Mouse (Mus musculus) heart, embryonic 14.5 days (tissue): ENCODE results near the gene Rgs7. TPM values are rescaled to one million over a fixed set of nuclear protein-coding genes. Genes with fewer than 3 reads are reported as not detected.

Experiments used
- ATAC-seq: fragments of 200-750 bp; cut with Nextera tagmentation; 2 replicates; pipeline ENCODE4 v1.8.0; 2017; ENCODE audit warnings: low read depth, moderate TSS enrichment; ENCODE audit not compliant: insufficient number of reproducible peaks, insufficient read depth, low FRiP score
- H3K27ac ChIP-seq, 2 experiments: fragments of 200-500 bp in 1 of 2; fragments of 300-500 bp in 1 of 2; sonication (generic) in 1 of 2; replicated peaks in 1 of 2; 2 replicates each; pipeline ENCODE4 v1.5.1; 2012 to 2014; ENCODE audit warnings: low read depth in 2 of 2, low read length in 2 of 2, control low read depth in 1 of 2, mild to moderate bottlenecking in 1 of 2, mixed read lengths in 1 of 2; ENCODE audit not compliant: control insufficient read depth in 1 of 2, insufficient read depth in 1 of 2
- H3K27me3 ChIP-seq: fragments of 300-500 bp; sonication (generic); 2 replicates; pipeline ENCODE4 v1.6.1; 2014; ENCODE audit warnings: mild to moderate bottlenecking, low read length, control low read depth; ENCODE audit not compliant: control insufficient read depth, insufficient read depth
- H3K36me3 ChIP-seq: fragments of 300-500 bp; sonication (generic); 2 replicates; pipeline ENCODE4 v1.6.1; 2014; ENCODE audit warnings: mild to moderate bottlenecking, control low read depth, low read length, mixed read lengths; ENCODE audit not compliant: control insufficient read depth, insufficient read depth
- H3K4me1 ChIP-seq, 2 experiments: fragments of 200-500 bp in 1 of 2; fragments of 300-500 bp in 1 of 2; sonication (generic) in 1 of 2; 2 replicates each; pipeline ENCODE4 v1.6.1; 2012 to 2014; ENCODE audit warnings: low read length in 2 of 2, control low read depth in 1 of 2, mixed read lengths in 1 of 2; ENCODE audit not compliant: control insufficient read depth in 2 of 2, insufficient read depth in 2 of 2
- H3K4me2 ChIP-seq: fragments of 300-500 bp; sonication (generic); 2 replicates; pipeline ENCODE4 v1.6.1; 2014; ENCODE audit warnings: mild to moderate bottlenecking, low read length
- H3K4me3 ChIP-seq, 2 experiments: fragments of 200-500 bp in 1 of 2; fragments of 300-500 bp in 1 of 2; sonication (generic) in 1 of 2; 2 replicates each; pipeline ENCODE4 v1.5.1; 2012 to 2014; ENCODE audit warnings: low read length in 2 of 2, mild to moderate bottlenecking in 2 of 2, control low read depth in 1 of 2, low read depth in 1 of 2, moderate library complexity in 1 of 2; ENCODE audit not compliant: control insufficient read depth in 1 of 2, insufficient read depth in 1 of 2
- H3K9ac ChIP-seq: fragments of 300-500 bp; sonication (generic); 2 replicates; pipeline ENCODE4 v1.6.1; 2014; ENCODE audit warnings: mild to moderate bottlenecking, low read length
- H3K9me3 ChIP-seq: fragments of 300-500 bp; sonication (generic); 2 replicates; pipeline ENCODE4 v1.6.1; 2016; ENCODE audit warnings: low read length, control low read depth; ENCODE audit not compliant: control insufficient read depth
- WGBS: fragments of 180-500 bp; shearing (Covaris S2); extraction: QIAGEN DNeasy Blood & Tissue Kit; methylation state at CpG from one replicate; pipeline ENCODE4 v1.1.7; 2014; 5-methylcytosine and 5-hydroxymethylcytosine counted together
- polyA plus RNA-seq: library from polyadenylated mRNA; unstranded; fragments of >200 nt; fragmentation: Nextera tagmentation; extraction: Ambion mirVana; gene quantifications from 2 replicates; pipeline ENCODE4 v1.2.1, GENCODE M21; 2014

Gene Rgs7
- polyA plus RNA-seq, 1 experiment from 2014 or later, result 0.82 TPM

DNA sequence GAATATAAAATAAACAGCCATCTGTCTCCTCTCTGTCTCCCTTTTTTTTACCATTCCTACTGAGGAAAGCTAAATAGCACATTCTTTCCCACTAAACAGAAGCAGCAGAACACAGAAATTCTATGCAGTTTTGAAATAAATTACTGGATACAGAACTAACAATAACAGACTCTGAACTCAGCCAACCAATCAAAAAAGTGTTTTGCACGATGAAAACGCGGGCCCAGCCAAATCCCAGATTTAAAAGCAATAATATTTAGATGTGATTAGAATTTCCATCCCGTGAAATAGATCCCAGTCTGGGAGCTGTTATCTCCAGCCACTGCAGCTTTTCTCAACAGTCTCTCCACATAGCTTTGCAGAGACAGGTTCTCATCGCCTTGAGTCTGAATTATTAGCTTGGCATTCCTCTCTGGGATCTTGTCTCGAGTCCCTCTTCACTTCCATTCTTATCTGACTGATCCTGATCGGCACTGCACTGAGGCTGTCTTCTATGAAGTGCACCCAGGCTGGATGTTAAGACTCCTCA lies 466.5 kb downstream of the Rgs7 start:
- WGBS, result 35% methylated on average over 7 of the region's 7 CpGs
- Histone ChIP-seq H3K4me2 (no peak overlapping the region), H3K27ac (no peak overlapping the region), H3K36me3 (no peaks in the 10 kb centered on the region), H3K27me3 (no peaks in the 10 kb centered on the region), H3K9ac (no peak overlapping the region), H3K4me3 (no peak overlapping the region), H3K4me1 (peaks cover 0 to 4% of the 10 kb centered on the region in 2 experiments; a peak in 1 of 4 replicates), H3K9me3 (no peaks in the 10 kb centered on the region)
- no peak for ATAC-seq

- H3K36me3 ChIP-seq, result no peaks in the 10 kb centered on the region
- 74% methylated on average over 1 of the region's 1 CpGs for whole genome bisulfite sequencing
These were observed 468.2 kb downstream of the Rgs7 start for GRCm38 (mm10) chr1:175024136-175024535.

More at GRCm38 (mm10) chr1:175024136-175024535, 468.2 kb downstream of the Rgs7 start:
- Histone ChIP-seq H3K4me2 (no peak overlapping the region), H3K4me1 (peaks cover 0 to 4% of the 10 kb centered on the region in 2 experiments; a peak in 1 of 4 replicates), H3K27me3 (no peaks in the 10 kb centered on the region), H3K27ac (no peak overlapping the region), H3K9ac (no peak overlapping the region), H3K9me3 (no peaks in the 10 kb centered on the region), H3K4me3 (no peak overlapping the region)
- no peak for ATAC-seq

Other genes starting within 250 kb of the Rgs7 start
- 0.36 TPM in 1 of 2 replicates, not detected in the other for gene Kmo, start 127.9 kb upstream of the Rgs7 start, polyA plus RNA-seq
- 306 and 312 TPM in 2 replicates for gene Fh1, start 133.1 kb upstream of the Rgs7 start, polyA plus RNA-seq
- 13.4 and 15.6 TPM in 2 replicates for gene Opn3, start 200.3 kb upstream of the Rgs7 start, polyA plus RNA-seq
- gene Chml, start 200.4 kb upstream of the Rgs7 start, polyA plus RNA-seq, result 6.9 TPM in 2 replicates
- not detected in 2 replicates for gene Wdr64, start 206.1 kb upstream of the Rgs7 start, polyA plus RNA-seq